Mouse (Mus musculus) heart, postnatal 14 days (tissue): ENCODE measurements around the gene Acp5. TPM values are rescaled to one million over a fixed set of nuclear protein-coding genes. Genes with fewer than 3 reads are reported as not detected.
"Not testable (repeated sequence)": the region's sequence is repeated elsewhere in the genome, so short reads cannot be mapped to it uniquely, and the experiment has no call there.

Experiments
- DNase-seq, 2 experiments: peaks; one replicate each; pipeline ENCODE4 v3.0.0; 2021 to 2022
- intact Hi-C: fragments of 180-260 bp; cut with DNase I; formaldehyde crosslinking; loops from one replicate; pipeline ENCODE4 v1.15.1; 2025
- long read RNA-seq, 2 experiments: library from polyadenylated mRNA; stranded (forward); transcript quantifications; one replicate each; pipeline ENCODE4 v2.0.0; 2021
- total RNA-seq, 2 experiments: library from RNA; stranded (reverse); gene quantifications; 2 replicates each; pipeline ENCODE4 v1.2.3; 2021

Gene Acp5
- total RNA-seq = 1 to 10 TPM; 2.2 to 2.6 TPM
- long read RNA-seq, experiment 1, partial matches to known transcripts = 0 of 7 reads
- long read RNA-seq, experiment 1, other reads (novel, unspliced or antisense) = 3 of 7 reads
- long read RNA-seq, experiment 2, partial matches to known transcripts = 0 of 3 reads
- long read RNA-seq, experiment 2, other reads (novel, unspliced or antisense) = 0 of 3 reads

GRCm38 (mm10) chr9:22135644-22136390 lies at the start of gene Acp5:
Gene Acp5 (minus strand): TSS chr9:22135711.
- DNase-seq = no peak
- intact Hi-C loops = no loop called here

- intact Hi-C loops = no loop called here
- DNase-seq = no peak
These were observed 36.8 kb upstream of the Acp5 start for GRCm38 (mm10) chr9:22172318-22172717.

- intact Hi-C loops = no loop called here
- DNase-seq = no peak
These were observed 33.8 kb upstream of the Acp5 start for GRCm38 (mm10) chr9:22169327-22169726.

GRCm38 (mm10) chr9:22167751-22168150 lies 32.2 kb upstream of the Acp5 start:
- no peak for DNase-seq
- intact Hi-C loops = no loop called here

GRCm38 (mm10) chr9:22166686-22167085 lies 31.2 kb upstream of the Acp5 start:
- intact Hi-C loops = no loop called here
- DNase-seq = no peak

- intact Hi-C loops = no loop called here
- no peak for DNase-seq
These were observed 30.5 kb upstream of the Acp5 start for GRCm38 (mm10) chr9:22165964-22166363.

- intact Hi-C loops = no loop called here
- DNase-seq = peak; percentile 29 to 50
These were observed 29.5 kb upstream of the Acp5 start for GRCm38 (mm10) chr9:22164711-22165668.

- DNase-seq = no peak
- intact Hi-C loops = no loop called here
These were observed 27.4 kb upstream of the Acp5 start for GRCm38 (mm10) chr9:22162912-22163311.

- no peak for DNase-seq
- intact Hi-C loops = no loop called here
These were observed 26.8 kb upstream of the Acp5 start for GRCm38 (mm10) chr9:22162305-22162704.

- intact Hi-C loops = no loop called here
- DNase-seq = no peak
These were observed 25.8 kb upstream of the Acp5 start for GRCm38 (mm10) chr9:22161299-22161698.

GRCm38 (mm10) chr9:22157516-22158265 lies 22.2 kb upstream of the Acp5 start:
- DNase-seq = no peak
- intact Hi-C loops = loop anchor here (2.0 to 5.0 kb wide), 2 partner anchors 67 to 250 kb away; partner anchors contain the start of gene Zfp809

GRCm38 (mm10) chr9:22156497-22157245 lies 21.2 kb upstream of the Acp5 start, which contains the start of gene Pigyl:
Gene Pigyl (plus strand): TSS chr9:22156846.
- intact Hi-C loops = loop anchor here (2.0 to 5.0 kb wide), 2 partner anchors 68 to 251 kb away; partner anchors contain the start of gene Zfp809
- DNase-seq = peak; percentile 99 to 100

GRCm38 (mm10) chr9:22155614-22156013 lies 20.1 kb upstream of the Acp5 start:
- DNase-seq = peak; percentile 73 to 82
- intact Hi-C loops = loop anchor here (2.0 to 5.0 kb wide), 2 partner anchors 69 to 252 kb away; partner anchors contain the start of gene Zfp809

- DNase-seq = no peak
- intact Hi-C loops = no loop called here
These were observed 18.3 kb upstream of the Acp5 start for GRCm38 (mm10) chr9:22153810-22154209.

- no peak for DNase-seq
- intact Hi-C loops = no loop called here
These were observed 15.4 kb upstream of the Acp5 start for GRCm38 (mm10) chr9:22150946-22151345.

- DNase-seq, intact Hi-C loops: not testable (repeated sequence)
These were observed 14.8 kb upstream of the Acp5 start for GRCm38 (mm10) chr9:22150249-22150693.

GRCm38 (mm10) chr9:22149426-22150248 lies 14.1 kb upstream of the Acp5 start:
- intact Hi-C loops = no loop called here

GRCm38 (mm10) chr9:22144304-22144965 lies 8.9 kb upstream of the Acp5 start:
- intact Hi-C loops = loop anchor here (5.0 kb wide), 1 partner anchor 167 kb away; no protein-coding TSS in a partner anchor
- DNase-seq = no peak

More at GRCm38 (mm10) chr9:22149426-22150248, 14.1 kb upstream of the Acp5 start:
- no peak for DNase-seq
